Mouse (Mus musculus) neural tube, embryonic 13.5 days (tissue): ENCODE measurements around the gene Ifna15. TPM values are rescaled to one million over a fixed set of nuclear protein-coding genes. Genes with fewer than 3 reads are reported as not detected.
"Not testable (repeated sequence)": the region's sequence is repeated elsewhere in the genome, so short reads cannot be mapped to it uniquely, and the experiment has no call there.

Experiments
- ATAC-seq: fragments of 200-750 bp; cut with Nextera tagmentation; 2 replicates; pipeline ENCODE4 v1.8.0; 2017; ENCODE audit warnings: low read depth, mild to moderate bottlenecking, moderate TSS enrichment, moderate library complexity
- H3K27ac ChIP-seq: fragments of 300-500 bp; sonication (generic); replicated peaks from 2 replicates; pipeline ENCODE4 v1.5.1; 2015; ENCODE audit warnings: moderate library complexity, mild to moderate bottlenecking, inconsistent platforms
- H3K27me3 ChIP-seq: fragments of 300-500 bp; sonication (generic); 2 replicates; pipeline ENCODE4 v1.6.1; 2015; ENCODE audit warnings: mild to moderate bottlenecking, inconsistent platforms
- H3K36me3 ChIP-seq: fragments of 300-500 bp; sonication (generic); 2 replicates; pipeline ENCODE4 v1.6.1; 2015; ENCODE audit warnings: mild to moderate bottlenecking, inconsistent platforms
- H3K4me1 ChIP-seq: fragments of 300-500 bp; sonication (generic); replicated peaks from 2 replicates; pipeline ENCODE4 v1.6.1; 2015; ENCODE audit warnings: inconsistent platforms
- H3K4me2 ChIP-seq: fragments of 300-500 bp; sonication (generic); 2 replicates; pipeline ENCODE4 v1.6.1; 2015; ENCODE audit warnings: inconsistent platforms, mild to moderate bottlenecking, moderate library complexity
- H3K4me3 ChIP-seq: fragments of 300-500 bp; sonication (generic); 2 replicates; pipeline ENCODE4 v1.5.1; 2015; ENCODE audit warnings: mild to moderate bottlenecking, inconsistent platforms
- H3K9ac ChIP-seq: fragments of 300-500 bp; sonication (generic); 2 replicates; pipeline ENCODE4 v1.6.1; 2015; ENCODE audit warnings: moderate library complexity, mild to moderate bottlenecking, inconsistent platforms
- H3K9me3 ChIP-seq: fragments of 300-500 bp; sonication (generic); 2 replicates; pipeline ENCODE4 v1.6.1; 2016; ENCODE audit warnings: inconsistent platforms
- WGBS: fragments of 180-500 bp; shearing (Covaris S2); methylation state at CpG from one replicate; pipeline ENCODE4 v1.1.7; 2015; 5-methylcytosine and 5-hydroxymethylcytosine counted together
- polyA plus RNA-seq: library from polyadenylated mRNA; unstranded; fragments of >200 nt; fragmentation: Nextera tagmentation; extraction: Ambion mirVana; gene quantifications from 2 replicates; pipeline ENCODE4 v1.2.1, GENCODE M21; 2015

Ifna15 gene
- not detected in 2 replicates for polyA plus RNA-seq

- not testable (repeated sequence) for H3K27me3 ChIP-seq, H3K9ac ChIP-seq, H3K36me3 ChIP-seq, H3K9me3 ChIP-seq, ATAC-seq, H3K4me1 ChIP-seq, H3K27ac ChIP-seq, H3K4me2 ChIP-seq, H3K4me3 ChIP-seq
Observed at GRCm38 (mm10) chr4:88558145-88558544, at the start of gene Ifna15. TSS of gene Ifna15 (minus strand) at chr4:88558245.

GRCm38 (mm10) chr4:88603276-88603675 lies 45.2 kb upstream of the Ifna15 start, which contains the start of gene Ifna12:
TSS of gene Ifna12 (minus strand) at chr4:88603376.
- H3K27ac ChIP-seq, result no peak within 1 kb of the TSS
- no peaks in the 10 kb centered on the region for H3K36me3 ChIP-seq
- no peak within 1 kb of the TSS for H3K4me2 ChIP-seq
- ATAC-seq, result no peak
- no peaks in the 10 kb centered on the region for H3K9me3 ChIP-seq
- no peak within 1 kb of the TSS for H3K9ac ChIP-seq
- no peaks in the 10 kb centered on the region for H3K27me3 ChIP-seq
- H3K4me3 ChIP-seq, result no peak within 1 kb of the TSS
- no peaks in the 10 kb centered on the region for H3K4me1 ChIP-seq

- H3K36me3 ChIP-seq, result no peaks in the 10 kb centered on the region
- H3K4me2 ChIP-seq, result no peak within 1 kb of the TSS
- no peaks in the 10 kb centered on the region for H3K4me1 ChIP-seq
- no peak within 1 kb of the TSS for H3K27ac ChIP-seq
- H3K4me3 ChIP-seq, result no peak within 1 kb of the TSS
- no peak for ATAC-seq
- H3K9ac ChIP-seq, result no peak within 1 kb of the TSS
- WGBS, result 75% methylated on average over 1 of the region's 1 CpGs
- no peaks in the 10 kb centered on the region for H3K9me3 ChIP-seq
- no peaks in the 10 kb centered on the region for H3K27me3 ChIP-seq
Observed at GRCm38 (mm10) chr4:88592285-88592684, 34.2 kb upstream of the Ifna15 start, which contains the start of gene Ifna9. TSS of gene Ifna9 (minus strand) at chr4:88592385.

- no peak for ATAC-seq
- no peak within 1 kb of the TSS for H3K4me3 ChIP-seq
- no peaks in the 10 kb centered on the region for H3K4me1 ChIP-seq
- H3K9me3 ChIP-seq, result no peaks in the 10 kb centered on the region
- no peak within 1 kb of the TSS for H3K4me2 ChIP-seq
- H3K27ac ChIP-seq, result no peak within 1 kb of the TSS
- H3K36me3 ChIP-seq, result no peaks in the 10 kb centered on the region
- H3K27me3 ChIP-seq, result no peaks in the 10 kb centered on the region
- no peak within 1 kb of the TSS for H3K9ac ChIP-seq
- 85% methylated on average over 1 of the region's 1 CpGs for WGBS
Observed at GRCm38 (mm10) chr4:88571698-88572097, 13.7 kb upstream of the Ifna15 start, which contains the start of gene Ifna14. TSS of gene Ifna14 (minus strand) at chr4:88571798.

- H3K27me3 ChIP-seq, result no peaks in the 10 kb centered on the region
- no peak for ATAC-seq
Observed at GRCm38 (mm10) chr4:88561791-88562190, 3.7 kb upstream of the Ifna15 start.

GRCm38 (mm10) chr4:88550161-88550945 lies 7.7 kb downstream of the Ifna15 start:
- Histone ChIP-seq H3K4me3 (peak overlapping the region; percentile 23), H3K36me3 (no peaks in the 10 kb centered on the region), H3K4me2 (peak overlapping the region; percentile 50), H3K9me3 (no peaks in the 10 kb centered on the region), H3K9ac (no peak overlapping the region), H3K27ac (no peak overlapping the region), H3K27me3 (no peaks in the 10 kb centered on the region), H3K4me1 (peaks cover 4% of the 10 kb centered on the region; the same call in 1 of the 2 replicates)
- 33% methylated on average over 22 of the region's 22 CpGs for WGBS
- ATAC-seq, result peak; percentile 61; the same call in 1 of the 2 replicates

More at GRCm38 (mm10) chr4:88561791-88562190, 3.7 kb upstream of the Ifna15 start:
- no peak overlapping the region for H3K4me3 ChIP-seq
- H3K9me3 ChIP-seq, result no peaks in the 10 kb centered on the region
- H3K9ac ChIP-seq, result no peak overlapping the region
- H3K36me3 ChIP-seq, result no peaks in the 10 kb centered on the region
- no peak overlapping the region for H3K4me2 ChIP-seq
- H3K27ac ChIP-seq, result no peak overlapping the region
- H3K4me1 ChIP-seq, result no peaks in the 10 kb centered on the region
- 100% methylated on average over 1 of the region's 1 CpGs for WGBS

GRCm38 (mm10) chr4:88547986-88548385 lies 10.1 kb downstream of the Ifna15 start:
- H3K4me2 ChIP-seq, result no peak overlapping the region
- H3K9ac ChIP-seq, result no peak overlapping the region
- no peak for ATAC-seq
- H3K27ac ChIP-seq, result no peak overlapping the region
- H3K4me1 ChIP-seq, result peaks cover 4% of the 10 kb centered on the region; the same call in 1 of the 2 replicates
- no peaks in the 10 kb centered on the region for H3K9me3 ChIP-seq
- 91% methylated on average over 1 of the region's 1 CpGs for WGBS
- H3K36me3 ChIP-seq, result no peaks in the 10 kb centered on the region
- no peak overlapping the region for H3K4me3 ChIP-seq
- H3K27me3 ChIP-seq, result no peaks in the 10 kb centered on the region

- H3K27ac ChIP-seq, result no peak overlapping the region
- peak; percentile 72 for ATAC-seq
- H3K9ac ChIP-seq, result no peak overlapping the region
- no peaks in the 10 kb centered on the region for H3K27me3 ChIP-seq
- no peaks in the 10 kb centered on the region for H3K4me1 ChIP-seq
- no peaks in the 10 kb centered on the region for H3K9me3 ChIP-seq
- no peaks in the 10 kb centered on the region for H3K36me3 ChIP-seq
- no peak overlapping the region for H3K4me3 ChIP-seq
- H3K4me2 ChIP-seq, result no peak overlapping the region
- WGBS, result 48% methylated on average over 2 of the region's 2 CpGs
Observed at GRCm38 (mm10) chr4:88543649-88544234, 14.3 kb downstream of the Ifna15 start.

- Histone ChIP-seq H3K4me1 (peaks cover 5% of the 10 kb centered on the region; the same call in 1 of the 2 replicates), H3K9me3 (no peaks in the 10 kb centered on the region), H3K4me2 (no peak overlapping the region), H3K4me3 (no peak overlapping the region), H3K9ac (no peak overlapping the region), H3K27me3 (no peaks in the 10 kb centered on the region), H3K27ac (no peak overlapping the region), H3K36me3 (no peaks in the 10 kb centered on the region)
- WGBS, result 79% methylated on average over 12 of the region's 12 CpGs
- ATAC-seq, result no peak
Observed at GRCm38 (mm10) chr4:88537328-88537727, 20.7 kb downstream of the Ifna15 start.

- no peak overlapping the region for H3K9ac ChIP-seq
- H3K4me2 ChIP-seq, result no peak overlapping the region
- no peak overlapping the region for H3K27ac ChIP-seq
- 66% methylated on average over 7 of the region's 7 CpGs for WGBS
- H3K36me3 ChIP-seq, result no peaks in the 10 kb centered on the region
- ATAC-seq, result no peak
- no peaks in the 10 kb centered on the region for H3K9me3 ChIP-seq
- H3K4me1 ChIP-seq, result peaks cover 5% of the 10 kb centered on the region; the same call in 1 of the 2 replicates
- no peak overlapping the region for H3K4me3 ChIP-seq
- H3K27me3 ChIP-seq, result no peaks in the 10 kb centered on the region
Observed at GRCm38 (mm10) chr4:88536640-88537039, 21.4 kb downstream of the Ifna15 start.

GRCm38 (mm10) chr4:88535742-88536141 lies 22.3 kb downstream of the Ifna15 start:
- H3K9me3 ChIP-seq, result no peaks in the 10 kb centered on the region
- ATAC-seq, result no peak
- 95% methylated on average over 1 of the region's 1 CpGs for WGBS
- no peak overlapping the region for H3K4me3 ChIP-seq
- peaks cover 5% of the 10 kb centered on the region; the same call in 1 of the 2 replicates for H3K4me1 ChIP-seq
- no peak overlapping the region for H3K9ac ChIP-seq
- no peak overlapping the region for H3K27ac ChIP-seq
- no peaks in the 10 kb centered on the region for H3K27me3 ChIP-seq
- H3K36me3 ChIP-seq, result no peaks in the 10 kb centered on the region
- no peak overlapping the region for H3K4me2 ChIP-seq

- ATAC-seq, result no peak
- WGBS, result 86% methylated on average over 1 of the region's 1 CpGs
Observed at GRCm38 (mm10) chr4:88534903-88535302, 23.1 kb downstream of the Ifna15 start.

More at GRCm38 (mm10) chr4:88534903-88535302, 23.1 kb downstream of the Ifna15 start:
- Histone ChIP-seq H3K9me3 (no peaks in the 10 kb centered on the region), H3K4me3 (no peak overlapping the region), H3K4me2 (no peak overlapping the region), H3K36me3 (no peaks in the 10 kb centered on the region), H3K27me3 (no peaks in the 10 kb centered on the region), H3K9ac (no peak overlapping the region), H3K4me1 (peaks cover 5% of the 10 kb centered on the region; the same call in 1 of the 2 replicates), H3K27ac (no peak overlapping the region)
